Mouse (Mus musculus): ENCODE data around the gene Sycp2. TPM values are rescaled to one million over a fixed set of nuclear protein-coding genes. Genes with fewer than 3 reads are reported as not detected.

The Sycp2 gene
- total and polyA plus RNA-seq, 2 experiments from 2014 or later = 0.12 TPM; not detected in 1

GRCm38 (mm10) chr2:178428183-178428582 lies 20.7 kb upstream of the Sycp2 start:
- 78% methylated on average over 9 of the region's 9 CpGs for WGBS
- Histone ChIP-seq H3K9ac (replicated peaks; ENCODE audit: low read depth, low read length) (no peak overlapping the region), H3K27ac (ENCODE audit: low read depth) (no peak overlapping the region), H3K4me1 (ENCODE audit: control insufficient read depth, insufficient read depth) (0 out of 2 replicates have a peak, but pooled peaks cover 4% of the 10 kb centered on the region), H3K9me3 (replicated peaks; ENCODE audit: control insufficient read depth, low read length) (no peaks in the 10 kb centered on the region), H3K4me3 (ENCODE audit: low read depth, low read length) (no peak overlapping the region), H3K36me3 (replicated peaks; ENCODE audit: control insufficient read depth, insufficient read depth, low read length) (peaks cover 15% of the 10 kb centered on the region), H3K4me2 (ENCODE audit: low read depth, low read length) (no peak overlapping the region), H3K27me3 (ENCODE audit: control insufficient read depth, insufficient read depth, low read length) (no peaks in the 10 kb centered on the region)
- TF ChIP-seq EP300 (IDR thresholded peaks at IDR 0.05; ENCODE audit: low read depth) (no peak), CTCF (IDR thresholded peaks at IDR 0.05; ENCODE audit: low read depth) (no peak)
- DNase-seq (ENCODE audit: low spot score) (no peak), ATAC-seq (ENCODE audit: insufficient read depth, low read depth) (no peak)

- ATAC-seq (ENCODE audit: insufficient read depth, low read depth) (no peak), DNase-seq (ENCODE audit: low spot score) (no peak)
- H3K9me3 ChIP-seq (replicated peaks; ENCODE audit: control insufficient read depth, low read length) = no peaks in the 10 kb centered on the region
- TF ChIP-seq EP300 (IDR thresholded peaks at IDR 0.05; ENCODE audit: low read depth) (no peak), CTCF (IDR thresholded peaks at IDR 0.05; ENCODE audit: low read depth) (no peak)
- no peak overlapping the region for H3K4me3 ChIP-seq (ENCODE audit: low read depth, low read length)
- no peak overlapping the region for H3K27ac ChIP-seq (ENCODE audit: low read depth)
- H3K4me1 ChIP-seq (ENCODE audit: control insufficient read depth, insufficient read depth) = 0 out of 2 replicates have a peak, but pooled peaks cover 5% of the 10 kb centered on the region
- H3K27me3 ChIP-seq (ENCODE audit: control insufficient read depth, insufficient read depth, low read length) = no peaks in the 10 kb centered on the region
- H3K9ac ChIP-seq (replicated peaks; ENCODE audit: low read depth, low read length) = no peak overlapping the region
- H3K36me3 ChIP-seq (replicated peaks; ENCODE audit: control insufficient read depth, insufficient read depth, low read length) = peaks cover 16% of the 10 kb centered on the region
- 80% methylated on average over 5 of the region's 5 CpGs for WGBS
- H3K4me2 ChIP-seq (ENCODE audit: low read depth, low read length) = no peak overlapping the region
Measured at GRCm38 (mm10) chr2:178427181-178427580, 19.7 kb upstream of the Sycp2 start.

GRCm38 (mm10) chr2:178426229-178426628 lies 18.7 kb upstream of the Sycp2 start:
- Histone ChIP-seq H3K4me2 (ENCODE audit: low read depth, low read length) (no peak overlapping the region), H3K9me3 (replicated peaks; ENCODE audit: control insufficient read depth, low read length) (no peaks in the 10 kb centered on the region), H3K36me3 (replicated peaks; ENCODE audit: control insufficient read depth, insufficient read depth, low read length) (peaks cover 16% of the 10 kb centered on the region), H3K27ac (ENCODE audit: low read depth) (no peak overlapping the region), H3K4me1 (ENCODE audit: control insufficient read depth, insufficient read depth) (peaks cover 11% of the 10 kb centered on the region; the same call in 1 of the 2 replicates), H3K4me3 (ENCODE audit: low read depth, low read length) (no peak overlapping the region), H3K9ac (replicated peaks; ENCODE audit: low read depth, low read length) (no peak overlapping the region), H3K27me3 (ENCODE audit: control insufficient read depth, insufficient read depth, low read length) (no peaks in the 10 kb centered on the region)
- TF ChIP-seq EP300 (IDR thresholded peaks at IDR 0.05; ENCODE audit: low read depth) = no peak
- TF ChIP-seq CTCF (IDR thresholded peaks at IDR 0.05; ENCODE audit: low read depth) = peak; percentile 63
- ATAC-seq (ENCODE audit: insufficient read depth, low read depth) (no peak), DNase-seq (ENCODE audit: low spot score) (peak; percentile 63)
- WGBS = 26% methylated on average over 4 of the region's 4 CpGs

GRCm38 (mm10) chr2:178423223-178423622 lies 15.7 kb upstream of the Sycp2 start:
- H3K9me3 ChIP-seq (replicated peaks; ENCODE audit: control insufficient read depth, low read length) = no peaks in the 10 kb centered on the region
- WGBS = 58% methylated on average over 5 of the region's 5 CpGs
- H3K36me3 ChIP-seq (replicated peaks; ENCODE audit: control insufficient read depth, insufficient read depth, low read length) = peaks cover 39% of the 10 kb centered on the region
- H3K4me3 ChIP-seq (ENCODE audit: low read depth, low read length) = no peak overlapping the region
- DNase-seq (ENCODE audit: low spot score) (no peak), ATAC-seq (ENCODE audit: insufficient read depth, low read depth) (no peak)
- no peak overlapping the region for H3K9ac ChIP-seq (replicated peaks; ENCODE audit: low read depth, low read length)
- H3K4me1 ChIP-seq (ENCODE audit: control insufficient read depth, insufficient read depth) = peaks cover 15% of the 10 kb centered on the region; the same call in 1 of the 2 replicates
- H3K4me2 ChIP-seq (ENCODE audit: low read depth, low read length) = no peak overlapping the region
- H3K27ac ChIP-seq (ENCODE audit: low read depth) = no peak overlapping the region
- H3K27me3 ChIP-seq (ENCODE audit: control insufficient read depth, insufficient read depth, low read length) = no peaks in the 10 kb centered on the region
- TF ChIP-seq CTCF (IDR thresholded peaks at IDR 0.05; ENCODE audit: low read depth) (no peak), EP300 (IDR thresholded peaks at IDR 0.05; ENCODE audit: low read depth) (no peak)

GRCm38 (mm10) chr2:178422186-178422585 lies 14.7 kb upstream of the Sycp2 start:
- ATAC-seq (ENCODE audit: insufficient read depth, low read depth) (no peak), DNase-seq (ENCODE audit: low spot score) (no peak)
- Histone ChIP-seq H3K4me1 (ENCODE audit: control insufficient read depth, insufficient read depth) (peaks cover 15% of the 10 kb centered on the region), H3K4me2 (ENCODE audit: low read depth, low read length) (no peak overlapping the region; the same call in 1 of the 2 replicates), H3K9ac (replicated peaks; ENCODE audit: low read depth, low read length) (no peak overlapping the region), H3K27me3 (ENCODE audit: control insufficient read depth, insufficient read depth, low read length) (no peaks in the 10 kb centered on the region), H3K4me3 (ENCODE audit: low read depth, low read length) (no peak overlapping the region), H3K27ac (ENCODE audit: low read depth) (peak overlapping the region; percentile 72), H3K9me3 (replicated peaks; ENCODE audit: control insufficient read depth, low read length) (no peaks in the 10 kb centered on the region), H3K36me3 (replicated peaks; ENCODE audit: control insufficient read depth, insufficient read depth, low read length) (peaks cover 47% of the 10 kb centered on the region)
- no peak for TF ChIP-seq CTCF (IDR thresholded peaks at IDR 0.05; ENCODE audit: low read depth)
- TF ChIP-seq EP300 (IDR thresholded peaks at IDR 0.05; ENCODE audit: low read depth) = no peak
- WGBS = 18% methylated on average over 2 of the region's 3 CpGs

- H3K27me3 ChIP-seq (ENCODE audit: control insufficient read depth, insufficient read depth, low read length) = no peaks in the 10 kb centered on the region
- no peak for ATAC-seq (ENCODE audit: insufficient read depth, low read depth)
- H3K9me3 ChIP-seq (replicated peaks; ENCODE audit: control insufficient read depth, low read length) = no peaks in the 10 kb centered on the region
- peak overlapping the region; percentile 72 for H3K27ac ChIP-seq (ENCODE audit: low read depth)
- no peak overlapping the region for H3K4me3 ChIP-seq (ENCODE audit: low read depth, low read length)
- H3K4me2 ChIP-seq (ENCODE audit: low read depth, low read length) = no peak overlapping the region; the same call in 1 of the 2 replicates
- TF ChIP-seq CTCF (IDR thresholded peaks at IDR 0.05; ENCODE audit: low read depth) (no peak), EP300 (IDR thresholded peaks at IDR 0.05; ENCODE audit: low read depth) (no peak)
- 19% methylated on average over 6 of the region's 6 CpGs for WGBS
- no peak for DNase-seq (ENCODE audit: low spot score)
- H3K9ac ChIP-seq (replicated peaks; ENCODE audit: low read depth, low read length) = no peak overlapping the region; the same call in 1 of the 2 replicates
- H3K36me3 ChIP-seq (replicated peaks; ENCODE audit: control insufficient read depth, insufficient read depth, low read length) = peaks cover 47% of the 10 kb centered on the region
- peaks cover 15% of the 10 kb centered on the region for H3K4me1 ChIP-seq (ENCODE audit: control insufficient read depth, insufficient read depth)
Measured at GRCm38 (mm10) chr2:178421603-178422002, 14.1 kb upstream of the Sycp2 start.
